Mouse (Mus musculus): ENCODE measurements around the gene Tmem131. TPM values are rescaled to one million over a fixed set of nuclear protein-coding genes. Genes with fewer than 3 reads are reported as not detected.
A peak's percentile ranks its signal among the peaks of the same experiment; 100 is the strongest.

The Tmem131 gene
- polyA plus RNA-seq, 1 experiment from 2014 or later: 44.4 TPM

GRCm38 (mm10) chr1:36927569-36927968, 15.9 kb downstream of the Tmem131 start:
- ATAC-seq: no peak
- TF ChIP-seq CTCF (IDR thresholded peaks at IDR 0.05): no peak
- H3K27me3 ChIP-seq: no peaks in the 10 kb centered on the region
- no peak for DNase-seq (ENCODE audit: low read depth, low spot score)
- CTCF ChIA-PET: interaction anchor here (2.1 kb wide), 1 partner anchor 14 kb away, joined by 6 read pairs; no protein-coding TSS in a partner anchor
- POLR2A ChIA-PET: no interaction called here
- in situ Hi-C loops (cut with MboI; ENCODE audit: low pct_unique_long_range_greater_than_20kb): no loop called here

GRCm38 (mm10) chr1:36926738-36927137, 16.7 kb downstream of the Tmem131 start:
- no peak for DNase-seq (ENCODE audit: low read depth, low spot score)
- ChIA-PET CTCF (interaction anchor here (1.5 to 2.1 kb wide), 2 partner anchors 13 to 15 kb away, joined by 4 to 6 read pairs; no protein-coding TSS in a partner anchor), POLR2A (no interaction called here)
- no peak for ATAC-seq
- in situ Hi-C loops (cut with MboI; ENCODE audit: low pct_unique_long_range_greater_than_20kb): no loop called here
- no peaks in the 10 kb centered on the region for H3K27me3 ChIP-seq
- TF ChIP-seq CTCF (IDR thresholded peaks at IDR 0.05): no peak

- CTCF ChIA-PET: interaction anchor here (1.5 kb wide), 1 partner anchor 14 kb away, joined by 4 read pairs; no protein-coding TSS in a partner anchor
- ATAC-seq (no peak), DNase-seq (ENCODE audit: low read depth, low spot score) (no peak)
- no peaks in the 10 kb centered on the region for H3K27me3 ChIP-seq
- POLR2A ChIA-PET: no interaction called here
- in situ Hi-C loops (cut with MboI; ENCODE audit: low pct_unique_long_range_greater_than_20kb): no loop called here
- no peak for TF ChIP-seq CTCF (IDR thresholded peaks at IDR 0.05)
Measured at GRCm38 (mm10) chr1:36926246-36926645, 17.2 kb downstream of the Tmem131 start.

GRCm38 (mm10) chr1:36925781-36926180, 17.7 kb downstream of the Tmem131 start:
- H3K27me3 ChIP-seq: no peaks in the 10 kb centered on the region
- no peak for TF ChIP-seq CTCF (IDR thresholded peaks at IDR 0.05)
- in situ Hi-C loops (cut with MboI; ENCODE audit: low pct_unique_long_range_greater_than_20kb): no loop called here
- POLR2A ChIA-PET: no interaction called here
- CTCF ChIA-PET: interaction anchor here (1.5 kb wide), 1 partner anchor 14 kb away, joined by 4 read pairs; no protein-coding TSS in a partner anchor
- DNase-seq (ENCODE audit: low read depth, low spot score) (no peak), ATAC-seq (no peak)

GRCm38 (mm10) chr1:36924853-36925252, 18.6 kb downstream of the Tmem131 start:
- in situ Hi-C loops (cut with MboI; ENCODE audit: low pct_unique_long_range_greater_than_20kb): no loop called here
- CTCF ChIA-PET: no interaction called here
- no peaks in the 10 kb centered on the region for H3K27me3 ChIP-seq
- TF ChIP-seq CTCF (IDR thresholded peaks at IDR 0.05): no peak
- no peak for ATAC-seq
- DNase-seq (ENCODE audit: low read depth, low spot score): no peak
- POLR2A ChIA-PET: no interaction called here

GRCm38 (mm10) chr1:36923911-36924310, 19.6 kb downstream of the Tmem131 start:
- DNase-seq (ENCODE audit: low read depth, low spot score) (no peak), ATAC-seq (no peak)
- in situ Hi-C loops (cut with MboI; ENCODE audit: low pct_unique_long_range_greater_than_20kb): no loop called here
- no peak for TF ChIP-seq CTCF (IDR thresholded peaks at IDR 0.05)
- POLR2A ChIA-PET: interaction anchor here (1.1 kb wide), 1 partner anchor 16 kb away, joined by 3 read pairs; no protein-coding TSS in a partner anchor
- no peaks in the 10 kb centered on the region for H3K27me3 ChIP-seq
- CTCF ChIA-PET: interaction anchor here (1.3 to 1.4 kb wide), 2 partner anchors 8 to 13 kb away, joined by 3 to 4 read pairs; no protein-coding TSS in a partner anchor

GRCm38 (mm10) chr1:36922623-36923421, 20.6 kb downstream of the Tmem131 start:
- DNase-seq (ENCODE audit: low read depth, low spot score): peak; percentile 70
- peak; percentile 96 for ATAC-seq
- in situ Hi-C loops (cut with MboI; ENCODE audit: low pct_unique_long_range_greater_than_20kb): no loop called here
- CTCF ChIA-PET: interaction anchor here (1.3 to 1.4 kb wide), 2 partner anchors 9 to 11 kb away, joined by 3 to 4 read pairs; no protein-coding TSS in a partner anchor
- no peaks in the 10 kb centered on the region for H3K27me3 ChIP-seq
- POLR2A ChIA-PET: interaction anchor here (1.1 kb wide), 1 partner anchor 15 kb away, joined by 3 read pairs; no protein-coding TSS in a partner anchor
- no peak for TF ChIP-seq CTCF (IDR thresholded peaks at IDR 0.05)

GRCm38 (mm10) chr1:36921614-36922393, 21.7 kb downstream of the Tmem131 start:
- no peaks in the 10 kb centered on the region for H3K27me3 ChIP-seq
- ATAC-seq (no peak), DNase-seq (ENCODE audit: low read depth, low spot score) (no peak)
- POLR2A ChIA-PET: no interaction called here
- in situ Hi-C loops (cut with MboI; ENCODE audit: low pct_unique_long_range_greater_than_20kb): no loop called here
- TF ChIP-seq CTCF (IDR thresholded peaks at IDR 0.05): no peak
- CTCF ChIA-PET: interaction anchor here (1.2 kb wide), 2 partner anchors 8 to 15 kb away, joined by 3 to 4 read pairs; no protein-coding TSS in a partner anchor

GRCm38 (mm10) chr1:36920726-36921125, 22.7 kb downstream of the Tmem131 start:
- CTCF ChIA-PET: interaction anchor here (0.8 to 1.2 kb wide), 3 partner anchors 9 to 16 kb away, joined by 3 to 4 read pairs (median 3); no protein-coding TSS in a partner anchor
- DNase-seq (ENCODE audit: low read depth, low spot score): no peak
- POLR2A ChIA-PET: no interaction called here
- no peaks in the 10 kb centered on the region for H3K27me3 ChIP-seq
- no peak for TF ChIP-seq CTCF (IDR thresholded peaks at IDR 0.05)
- ATAC-seq: no peak
- in situ Hi-C loops (cut with MboI; ENCODE audit: low pct_unique_long_range_greater_than_20kb): no loop called here

GRCm38 (mm10) chr1:36920154-36920716, 23.2 kb downstream of the Tmem131 start:
- in situ Hi-C loops (cut with MboI; ENCODE audit: low pct_unique_long_range_greater_than_20kb): no loop called here
- no peak for TF ChIP-seq CTCF (IDR thresholded peaks at IDR 0.05)
- CTCF ChIA-PET: interaction anchor here (0.8 to 1.3 kb wide), 3 partner anchors 14 to 43 kb away, joined by 3 read pairs; no protein-coding TSS in a partner anchor
- POLR2A ChIA-PET: interaction anchor here (1.6 kb wide), 1 partner anchor 19 kb away, joined by 4 read pairs; no protein-coding TSS in a partner anchor
- ATAC-seq (no peak), DNase-seq (ENCODE audit: low read depth, low spot score) (no peak)
- H3K27me3 ChIP-seq: no peaks in the 10 kb centered on the region

Measured in Patski (cell line).